Mouse (Mus musculus): Measurements from ENCODE around the gene Chd9. TPM values are rescaled to one million over a fixed set of nuclear protein-coding genes. Genes with fewer than 3 reads are reported as not detected.
A peak's percentile ranks its signal among the peaks of the same experiment; 100 is the strongest.
"Not testable (repeated sequence)": the region's sequence is repeated elsewhere in the genome, so short reads cannot be mapped to it uniquely, and the experiment has no call there.

Gene Chd9
- polyA plus RNA-seq, 1 experiment: 609 TPM

- WGBS: 47% methylated on average over 4 of the region's 4 CpGs
Measured at GRCm38 (mm10) chr8:90868334-90868733, 40.2 kb downstream of the Chd9 start.

GRCm38 (mm10) chr8:90869071-90869919, 41.1 kb downstream of the Chd9 start:
- DNase-seq (ENCODE audit: low read depth, low spot score): no peak
- WGBS: 5% methylated on average over 18 of the region's 18 CpGs

More at GRCm38 (mm10) chr8:90868334-90868733, 40.2 kb downstream of the Chd9 start:
- no peak for DNase-seq (ENCODE audit: low read depth, low spot score)

- WGBS: 21% methylated on average over 22 of the region's 22 CpGs
- no peak for DNase-seq (ENCODE audit: low read depth, low spot score)
Measured at GRCm38 (mm10) chr8:90869920-90870777, 42.0 kb downstream of the Chd9 start.

- WGBS: 33% methylated on average over 6 of the region's 6 CpGs
- DNase-seq (ENCODE audit: low read depth, low spot score): no peak
Measured at GRCm38 (mm10) chr8:90871375-90872080, 43.4 kb downstream of the Chd9 start.

- DNase-seq (ENCODE audit: low read depth, low spot score): no peak
- 91% methylated on average over 4 of the region's 4 CpGs for WGBS
Measured at GRCm38 (mm10) chr8:90873051-90873450, 44.9 kb downstream of the Chd9 start.

GRCm38 (mm10) chr8:90876213-90876721, 48.1 kb downstream of the Chd9 start:
- no peak for DNase-seq (ENCODE audit: low read depth, low spot score)
- WGBS: 5% methylated on average over 12 of the region's 12 CpGs

GRCm38 (mm10) chr8:90876722-90877429, 48.7 kb downstream of the Chd9 start:
- WGBS: 2% methylated on average over 24 of the region's 24 CpGs
- peak; percentile 82 for DNase-seq (ENCODE audit: low read depth, low spot score)

GRCm38 (mm10) chr8:90877430-90877975, 49.4 kb downstream of the Chd9 start:
- 5% methylated on average over 11 of the region's 11 CpGs for WGBS
- DNase-seq (ENCODE audit: low read depth, low spot score): no peak

GRCm38 (mm10) chr8:90878551-90878950, 50.4 kb downstream of the Chd9 start:
- DNase-seq (ENCODE audit: low read depth, low spot score): no peak
- 78% methylated on average over 6 of the region's 6 CpGs for WGBS

GRCm38 (mm10) chr8:90880041-90880440, 51.9 kb downstream of the Chd9 start:
- DNase-seq (ENCODE audit: low read depth, low spot score): no peak
- WGBS: 81% methylated on average over 4 of the region's 4 CpGs

- DNase-seq (ENCODE audit: low read depth, low spot score): no peak
- WGBS: 66% methylated on average over 5 of the region's 5 CpGs
Measured at GRCm38 (mm10) chr8:90881181-90881580, 53.0 kb downstream of the Chd9 start.

GRCm38 (mm10) chr8:90882088-90882691, 54.0 kb downstream of the Chd9 start:
- no peak for DNase-seq (ENCODE audit: low read depth, low spot score)
- 88% methylated on average over 16 of the region's 16 CpGs for WGBS

GRCm38 (mm10) chr8:90885671-90886368, 57.7 kb downstream of the Chd9 start:
- DNase-seq (ENCODE audit: low read depth, low spot score): no peak
- 33% methylated on average over 2 of the region's 2 CpGs for WGBS

GRCm38 (mm10) chr8:90886369-90886712, 58.2 kb downstream of the Chd9 start:
- WGBS: no CpG with 5 or more reads among the region's 15 CpGs
- DNase-seq (ENCODE audit: low read depth, low spot score): not testable (repeated sequence)

- DNase-seq (ENCODE audit: low read depth, low spot score): not testable (repeated sequence)
- WGBS: 0% methylated on average over 1 of the region's 20 CpGs
Measured at GRCm38 (mm10) chr8:90887328-90887727, 59.2 kb downstream of the Chd9 start.

GRCm38 (mm10) chr8:90891872-90892578, 63.9 kb downstream of the Chd9 start:
- no peak for DNase-seq (ENCODE audit: low read depth, low spot score)
- 42% methylated on average over 8 of the region's 8 CpGs for WGBS

- 49% methylated on average over 5 of the region's 5 CpGs for WGBS
Measured at GRCm38 (mm10) chr8:90892579-90892919, 64.4 kb downstream of the Chd9 start.

More at GRCm38 (mm10) chr8:90892579-90892919, 64.4 kb downstream of the Chd9 start:
- no peak for DNase-seq (ENCODE audit: low read depth, low spot score)

All from large intestine, adult 2 months (tissue).